Mouse (Mus musculus) left cerebral cortex, postnatal 14 days (tissue): ENCODE results near the gene Ntm. TPM values are rescaled to one million over a fixed set of nuclear protein-coding genes. Genes with fewer than 3 reads are reported as not detected.

ENCODE experiments used
- DNase-seq, 2 experiments: peaks; one replicate each; pipeline ENCODE4 v3.0.0; 2021 to 2022; ENCODE audit warnings: low spot score in 2 of 2, mixed read lengths in 1 of 2
- intact Hi-C: fragments of 180-260 bp; cut with DNase I; formaldehyde crosslinking; loops from one replicate; pipeline ENCODE4 v1.15.1; 2025
- total RNA-seq, 2 experiments: library from RNA; stranded (reverse); gene quantifications; 2 replicates each; pipeline ENCODE4 v1.2.3; 2021

The Ntm gene
- total RNA-seq, 2 experiments from 2014 or later = 351 to 370 TPM

DNA sequence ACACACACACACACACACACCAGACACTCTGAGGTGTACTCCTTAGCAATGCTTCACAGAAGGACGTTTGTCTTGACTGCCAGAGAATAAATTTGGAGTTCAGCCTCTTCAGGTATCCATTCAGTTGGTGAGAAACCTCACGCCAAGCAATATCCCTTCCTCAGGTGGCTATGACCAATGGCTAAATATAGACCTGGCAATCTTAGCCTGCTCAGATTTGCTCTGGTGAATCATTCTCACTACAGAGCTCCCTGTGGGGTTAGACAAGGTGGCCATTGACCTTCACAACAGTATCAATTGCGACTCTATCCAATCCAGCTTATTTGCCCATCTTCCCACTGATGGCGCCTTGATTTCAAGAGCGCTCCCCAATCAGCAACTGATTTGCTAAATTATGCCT is 150.3 kb downstream of the Ntm start:
- DNase-seq = no peak
- intact Hi-C loops = no loop called here

- peak in 1 of 2 experiments; percentile 47 for DNase-seq
- intact Hi-C loops = loop anchor here (10.0 kb wide), 1 partner anchor 338 kb away; no protein-coding TSS in a partner anchor
Measured at GRCm38 (mm10) chr9:29806790-29807189, 156.2 kb downstream of the Ntm start.

GRCm38 (mm10) chr9:29804483-29804882 is 158.5 kb downstream of the Ntm start:
- intact Hi-C loops = loop anchor here (10.0 kb wide), 1 partner anchor 340 kb away; no protein-coding TSS in a partner anchor
- no peak for DNase-seq

GRCm38 (mm10) chr9:29803738-29804285 is 159.1 kb downstream of the Ntm start:
- no peak for DNase-seq
- intact Hi-C loops = loop anchor here (10.0 kb wide), 1 partner anchor 341 kb away; no protein-coding TSS in a partner anchor

DNA sequence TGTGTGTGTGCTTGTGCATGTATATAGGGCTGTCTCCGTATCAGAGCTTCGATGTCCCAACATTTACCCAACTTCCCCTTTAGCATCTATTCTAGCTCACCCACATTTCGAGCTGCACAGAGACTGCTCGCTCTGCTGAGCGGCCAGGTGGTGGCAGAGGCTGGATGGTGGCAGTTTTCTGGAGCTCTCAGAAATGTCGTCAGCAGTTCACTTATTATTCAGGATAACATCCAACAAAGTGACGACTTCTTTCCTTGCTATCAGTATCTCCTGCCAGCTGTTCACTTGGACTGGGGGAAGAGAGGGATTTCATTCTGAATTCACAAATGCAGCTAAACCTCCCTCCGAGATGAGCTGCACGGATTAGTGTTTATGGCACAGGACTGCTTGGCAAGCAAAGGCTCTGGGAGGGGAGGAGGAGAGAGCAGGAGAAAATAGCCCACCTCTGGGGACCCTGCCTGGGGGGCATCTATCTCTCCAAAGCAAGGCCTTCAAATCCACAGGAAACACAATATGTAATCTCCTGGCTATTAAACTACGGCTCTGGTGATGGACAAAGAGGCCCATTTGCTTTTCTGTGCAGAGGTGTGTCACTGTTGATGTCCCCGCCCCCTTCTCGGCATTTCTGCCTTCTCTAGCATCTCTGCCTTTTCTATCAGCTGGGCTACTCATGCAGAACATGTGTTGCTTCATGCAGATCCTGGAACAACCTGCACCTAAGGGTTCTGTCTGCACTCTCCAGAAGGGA is 159.8 kb downstream of the Ntm start:
- intact Hi-C loops = loop anchor here (10.0 kb wide), 1 partner anchor 342 kb away; no protein-coding TSS in a partner anchor
- DNase-seq = peak; percentile 63 to 72

GRCm38 (mm10) chr9:29802071-29802705 is 160.8 kb downstream of the Ntm start:
- peak; percentile 27 to 33 for DNase-seq
- intact Hi-C loops = loop anchor here (10.0 kb wide), 1 partner anchor 343 kb away; no protein-coding TSS in a partner anchor

DNA sequence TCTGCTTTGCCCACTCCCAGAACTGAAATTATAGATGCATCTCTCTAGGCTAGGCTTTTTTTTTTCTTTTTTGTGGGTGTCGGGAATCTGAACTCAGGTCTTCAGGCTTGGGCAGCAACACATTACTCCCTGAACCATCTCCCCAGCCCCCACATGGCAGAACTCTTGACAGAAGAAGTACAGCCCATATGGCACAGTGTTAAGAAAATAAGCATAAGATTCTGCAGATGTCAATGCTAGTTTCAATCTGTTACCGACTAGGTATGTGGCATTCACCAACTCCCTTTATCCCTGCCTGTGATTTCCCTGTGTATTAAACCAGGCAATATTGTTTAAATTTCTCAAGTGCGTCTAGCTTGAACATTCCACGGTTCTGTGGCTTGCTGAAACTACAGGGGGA is 166.7 kb downstream of the Ntm start:
- intact Hi-C loops = loop anchor here (5.0 kb wide), 1 partner anchor 134 kb away; no protein-coding TSS in a partner anchor
- no peak for DNase-seq

- no peak for DNase-seq
- intact Hi-C loops = no loop called here
Measured at GRCm38 (mm10) chr9:29791199-29791915, 171.6 kb downstream of the Ntm start.

DNA sequence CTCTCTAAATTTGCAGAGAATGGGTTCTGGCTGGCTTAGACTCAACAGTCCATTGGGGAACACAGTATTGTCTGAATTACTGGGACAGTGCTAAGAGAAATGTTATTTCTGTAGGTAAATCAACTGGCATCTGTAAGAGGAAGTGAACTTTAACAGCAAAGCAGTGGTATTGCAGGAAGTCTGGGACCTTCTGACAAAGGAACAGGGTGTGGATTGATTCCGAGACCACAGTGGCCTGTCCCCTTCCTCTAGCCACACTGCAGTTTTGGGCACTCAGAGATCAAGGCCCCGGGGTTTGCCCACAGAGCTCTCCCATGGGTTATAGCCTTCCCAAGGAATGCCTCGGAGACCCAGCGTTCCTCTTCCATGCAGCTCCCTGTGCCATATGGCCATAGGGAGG is 172.9 kb downstream of the Ntm start:
- DNase-seq = no peak
- intact Hi-C loops = no loop called here

- intact Hi-C loops = no loop called here
- DNase-seq = no peak
Measured at GRCm38 (mm10) chr9:29788855-29789254, 174.1 kb downstream of the Ntm start.

- no peak for DNase-seq
- intact Hi-C loops = no loop called here
Measured at GRCm38 (mm10) chr9:29787408-29787807, 175.5 kb downstream of the Ntm start.

DNA sequence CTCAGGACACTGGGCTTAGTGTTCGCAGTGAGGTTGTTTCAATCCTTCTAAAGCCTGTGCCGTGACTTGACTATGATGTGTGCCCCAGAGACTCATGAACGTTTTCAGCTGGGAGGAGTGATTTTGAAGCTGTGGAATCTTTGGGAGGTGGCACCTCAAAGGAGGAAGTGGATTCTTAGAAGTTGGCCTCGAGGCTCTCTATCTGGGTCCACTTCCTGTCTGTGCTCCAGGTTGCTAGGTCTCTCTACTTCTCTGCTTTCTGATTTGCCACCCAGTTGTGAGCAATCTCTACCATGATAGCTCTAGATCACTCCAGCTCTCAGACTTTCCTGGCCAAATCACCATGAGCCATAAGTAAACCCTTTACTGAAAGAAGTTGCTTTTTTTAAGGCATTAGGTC is 180.2 kb downstream of the Ntm start:
- intact Hi-C loops = no loop called here
- no peak for DNase-seq

DNA sequence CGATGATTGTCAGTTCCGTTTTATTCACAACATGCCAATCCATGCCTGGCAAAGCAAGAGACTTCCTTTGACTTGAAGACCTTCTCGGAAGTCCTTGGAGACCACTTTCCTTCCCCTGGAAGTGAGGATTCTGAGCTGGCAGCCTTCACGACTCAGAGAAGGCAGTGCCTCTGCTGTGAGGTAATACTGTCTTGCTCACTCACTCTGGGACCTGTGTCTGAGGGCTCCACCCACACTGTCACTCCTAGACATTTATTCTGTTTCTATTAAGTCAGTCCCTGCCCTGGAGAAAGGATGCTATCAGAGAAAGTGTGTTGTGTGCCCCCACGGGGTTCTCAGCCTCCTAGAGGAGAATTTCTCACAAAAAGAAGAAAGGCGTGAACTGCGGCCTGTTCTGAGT is 183.2 kb downstream of the Ntm start:
- intact Hi-C loops = no loop called here
- no peak for DNase-seq

GRCm38 (mm10) chr9:29776951-29777350 is 186.0 kb downstream of the Ntm start:
- no peak for DNase-seq
- intact Hi-C loops = no loop called here

GRCm38 (mm10) chr9:29776542-29776941 is 186.4 kb downstream of the Ntm start:
- DNase-seq = no peak
- intact Hi-C loops = no loop called here

DNA sequence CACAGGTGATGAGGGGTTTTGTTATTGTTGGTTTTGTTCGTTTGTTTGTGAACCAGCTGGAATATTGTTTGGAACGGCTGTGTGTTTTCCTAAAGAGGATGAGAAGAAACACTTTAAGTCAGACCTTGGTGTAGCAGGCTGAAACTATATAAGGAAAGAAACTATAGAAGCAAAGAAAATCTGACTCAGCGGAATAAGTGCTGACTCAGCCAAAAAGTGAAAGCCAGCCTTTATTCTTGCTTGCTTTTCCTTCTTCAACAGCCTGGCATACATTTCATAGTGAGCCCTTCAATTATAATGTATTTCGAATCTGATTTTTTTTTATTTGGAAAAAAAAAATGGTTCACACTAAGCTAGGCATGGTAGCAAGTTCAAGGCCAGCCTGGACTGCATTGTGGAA is 186.9 kb downstream of the Ntm start:
- DNase-seq = no peak
- intact Hi-C loops = no loop called here

GRCm38 (mm10) chr9:29772625-29773388 is 190.1 kb downstream of the Ntm start:
- no peak for DNase-seq
- intact Hi-C loops = no loop called here

DNA sequence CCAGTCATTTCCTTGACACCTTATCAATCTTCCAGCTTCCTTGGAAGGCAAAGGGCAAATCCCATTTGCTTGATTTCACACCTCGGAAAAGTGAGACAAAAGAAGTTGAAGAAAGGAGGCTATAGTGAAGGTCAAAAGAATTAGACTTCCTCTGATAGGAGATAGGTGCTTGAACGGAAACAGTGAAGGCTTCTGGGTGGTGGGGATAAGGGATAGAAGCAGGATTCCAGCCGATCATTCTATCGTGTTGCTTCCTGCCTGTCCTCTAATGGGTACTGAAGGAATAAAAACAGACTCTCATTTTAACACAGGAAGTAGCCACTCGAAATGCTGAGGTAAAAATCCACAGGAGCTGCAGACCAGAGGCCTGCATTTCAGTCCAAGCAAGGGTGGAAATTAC is 191.1 kb downstream of the Ntm start:
- DNase-seq = no peak
- intact Hi-C loops = no loop called here

GRCm38 (mm10) chr9:29771071-29771785 is 191.7 kb downstream of the Ntm start:
- intact Hi-C loops = no loop called here
- no peak for DNase-seq
